Mouse (Mus musculus) kidney, adult 9 months (tissue): ENCODE results near the gene Plppr1.
A peak's percentile ranks its signal among the peaks of the same experiment; 100 is the strongest.
"Not testable (repeated sequence)": the region's sequence is repeated elsewhere in the genome, so short reads cannot be mapped to it uniquely, and the experiment has no call there.

Source experiments
- DNase-seq: peaks from one replicate; pipeline ENCODE4 v3.0.0; 2022

Plppr1 gene

DNA sequence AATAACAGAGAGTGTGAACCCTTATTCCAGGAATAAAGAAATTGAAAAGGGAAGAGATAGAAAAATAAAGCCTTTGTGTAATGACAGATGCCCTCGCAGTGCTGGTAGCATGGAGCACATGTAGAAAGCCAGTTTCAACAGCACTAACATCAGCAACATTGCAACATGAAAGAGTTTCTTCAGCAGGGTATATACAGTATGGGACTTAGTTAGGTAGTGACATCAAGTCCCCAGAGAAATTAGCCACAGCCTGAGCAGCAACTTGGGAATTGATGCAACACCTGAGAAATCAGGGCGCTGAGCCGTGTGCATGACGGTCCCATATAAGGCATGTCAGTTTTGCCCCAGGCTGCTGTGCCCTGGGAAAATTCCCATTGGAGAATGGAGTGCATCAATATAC, 179.0 kb downstream of the Plppr1 start:
- no peak for DNase-seq

- no peak for DNase-seq
Observed at GRCm38 (mm10) chr4:49239451-49239850, 180.4 kb downstream of the Plppr1 start.

- no peak for DNase-seq
Observed at GRCm38 (mm10) chr4:49244791-49245190, 185.7 kb downstream of the Plppr1 start.

- DNase-seq: no peak
Observed at GRCm38 (mm10) chr4:49245274-49245673, 186.2 kb downstream of the Plppr1 start.

DNA sequence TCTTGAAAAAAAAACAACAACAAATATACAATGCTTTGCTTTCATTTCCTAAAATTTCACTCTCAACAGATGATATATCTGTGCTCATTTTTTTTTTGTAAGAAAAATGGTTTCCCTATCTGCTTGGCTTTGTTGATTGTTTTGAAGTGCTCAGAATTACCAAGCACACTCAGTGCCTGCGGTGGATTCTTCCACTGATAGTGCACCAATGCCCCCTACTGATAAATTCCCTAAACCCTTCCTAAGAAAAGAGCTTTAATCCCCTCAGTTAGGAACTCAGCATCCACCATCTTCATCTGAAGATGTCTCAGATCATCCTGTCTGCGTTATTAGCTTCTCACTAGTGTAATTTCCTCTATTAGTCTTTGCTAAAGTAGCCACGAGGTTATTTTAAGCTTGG, 192.2 kb downstream of the Plppr1 start:
- peak; percentile 31 for DNase-seq

- DNase-seq: no peak
Observed at GRCm38 (mm10) chr4:49252169-49252568, 193.1 kb downstream of the Plppr1 start.

GRCm38 (mm10) chr4:49278515-49278914, 219.4 kb downstream of the Plppr1 start:
- no peak for DNase-seq

GRCm38 (mm10) chr4:49284692-49285291, 225.7 kb downstream of the Plppr1 start:
- DNase-seq: no peak

DNA sequence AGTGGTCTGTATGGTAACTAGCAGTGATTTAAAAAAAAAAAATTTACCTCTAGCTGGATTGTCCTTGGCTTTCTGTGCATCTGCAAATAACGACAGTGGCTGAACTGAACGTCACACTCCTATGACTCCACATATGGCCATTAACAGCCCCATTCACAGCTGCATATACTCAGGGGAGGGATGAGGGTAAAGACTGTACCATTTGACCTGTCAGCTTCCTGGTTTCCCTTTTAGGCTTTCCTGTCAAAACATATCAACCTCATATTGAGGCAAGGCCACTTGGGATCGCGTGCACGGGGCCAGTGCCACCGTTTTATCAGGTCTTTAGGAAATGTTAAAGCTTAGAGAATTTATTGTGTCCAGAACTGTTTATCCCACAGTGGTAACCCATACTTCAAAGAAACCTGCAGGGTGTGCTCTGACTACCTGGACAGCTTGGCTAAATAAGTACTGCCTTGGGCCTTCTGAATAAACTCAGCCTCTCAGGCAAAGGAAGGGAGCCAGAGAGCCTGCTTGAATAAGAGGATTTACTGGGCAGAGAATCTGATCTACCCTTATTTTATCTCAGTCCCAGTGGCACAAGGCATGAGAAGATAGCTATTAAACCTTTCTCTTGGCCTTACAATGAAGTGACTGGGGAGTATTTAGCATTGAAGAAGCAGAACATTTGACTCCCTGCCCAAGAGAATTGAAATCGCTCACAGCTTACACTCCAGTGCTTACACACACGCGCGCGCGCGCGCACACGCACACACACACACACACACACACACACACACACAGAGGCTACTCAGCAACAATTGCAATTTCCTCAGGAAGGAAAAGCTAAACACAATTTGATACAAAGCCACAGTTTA, 226.5 kb downstream of the Plppr1 start:
- DNase-seq: no peak

GRCm38 (mm10) chr4:49286197-49286492, 227.1 kb downstream of the Plppr1 start:
- no peak for DNase-seq

DNA sequence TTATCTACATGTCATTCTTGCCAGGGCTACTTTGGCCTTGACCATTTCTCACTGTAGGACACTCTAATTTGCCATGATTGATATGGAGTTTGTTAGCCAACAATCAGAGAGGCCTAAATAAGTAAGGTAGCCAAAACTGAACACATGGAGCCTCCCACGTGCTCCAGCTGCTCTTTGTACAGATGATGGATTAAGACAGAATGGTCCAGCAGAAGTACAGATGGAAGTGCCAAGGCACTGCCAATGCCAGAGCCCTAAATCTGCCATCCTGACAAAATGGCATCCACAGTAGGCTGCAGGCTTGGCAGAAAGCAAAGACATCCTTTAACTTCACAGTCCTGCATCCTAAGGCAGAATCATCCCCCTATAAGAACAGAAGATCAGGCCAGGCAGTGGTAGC, 237.4 kb downstream of the Plppr1 start:
- DNase-seq: no peak

DNA sequence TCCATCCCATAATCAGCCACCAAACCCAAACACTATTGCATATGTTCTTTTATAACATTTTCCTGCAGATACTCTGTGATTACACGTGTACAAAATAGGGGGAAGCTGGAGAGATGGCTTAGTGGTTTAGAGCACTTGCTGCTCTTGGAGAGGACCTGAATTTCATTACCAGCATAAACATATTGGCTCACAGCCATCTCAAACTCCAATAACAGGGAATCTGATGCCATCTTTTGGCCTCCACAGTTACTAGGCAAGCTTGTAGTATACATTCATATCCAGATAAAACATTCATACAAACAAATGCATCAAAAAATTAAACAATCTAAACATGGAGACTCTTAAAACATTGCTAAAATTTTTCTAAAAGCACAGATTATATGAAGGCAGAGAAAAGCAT, 240.5 kb downstream of the Plppr1 start:
- no peak for DNase-seq

DNA sequence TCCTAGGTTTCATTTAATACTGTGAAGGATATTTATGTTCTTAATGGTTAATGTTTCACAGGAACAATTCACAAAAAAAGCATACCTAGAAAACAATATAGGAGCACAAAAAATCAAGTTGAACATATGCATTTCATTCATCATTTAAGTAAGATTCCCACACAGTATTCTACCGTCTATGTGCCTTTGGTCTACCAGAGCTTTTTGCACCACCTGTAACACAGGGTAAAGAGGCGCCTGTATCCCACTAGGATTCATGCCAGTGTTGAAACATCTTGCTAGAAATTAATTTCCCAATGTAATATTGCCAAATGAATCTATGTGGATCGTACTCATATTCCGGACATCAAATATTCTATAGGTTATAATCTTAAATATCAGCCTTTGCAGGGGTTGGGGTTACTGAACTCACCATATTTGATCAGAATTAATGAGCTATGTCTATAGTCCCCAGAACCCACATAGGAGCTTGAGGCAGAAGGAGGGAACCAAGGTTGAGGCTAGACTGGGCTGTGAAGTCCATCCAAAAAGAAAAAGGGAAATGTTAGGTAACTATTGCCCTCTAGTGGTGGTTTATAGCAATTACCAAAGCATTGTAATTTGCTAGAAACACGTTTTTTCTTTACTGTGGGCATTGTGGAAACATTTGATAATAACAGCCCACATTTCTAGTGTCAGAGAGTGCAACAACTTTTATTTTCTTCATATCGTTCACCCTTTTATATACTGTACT, 263.0 kb downstream of the Plppr1 start:
- peak; percentile 43 for DNase-seq

DNA sequence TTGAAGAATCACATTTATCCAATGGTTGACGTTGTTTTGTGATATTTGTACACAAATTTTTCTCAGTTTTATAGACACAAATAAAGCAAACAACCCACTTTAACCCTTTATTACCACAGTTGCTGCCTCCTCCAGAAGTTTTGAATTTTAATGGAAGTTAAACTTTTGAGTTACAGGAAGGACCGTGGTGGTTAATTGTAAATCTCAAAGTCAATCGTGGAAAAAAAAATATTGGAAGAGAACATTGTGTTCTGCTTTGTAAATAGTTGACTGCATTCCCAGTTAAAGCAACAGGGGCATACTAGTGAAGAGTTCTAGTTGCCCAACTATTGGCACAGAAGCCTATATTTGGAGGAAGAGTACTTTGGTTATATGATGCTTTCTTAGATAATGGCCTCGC, 278.9 kb downstream of the Plppr1 start:
- peak; percentile 75 for DNase-seq

DNA sequence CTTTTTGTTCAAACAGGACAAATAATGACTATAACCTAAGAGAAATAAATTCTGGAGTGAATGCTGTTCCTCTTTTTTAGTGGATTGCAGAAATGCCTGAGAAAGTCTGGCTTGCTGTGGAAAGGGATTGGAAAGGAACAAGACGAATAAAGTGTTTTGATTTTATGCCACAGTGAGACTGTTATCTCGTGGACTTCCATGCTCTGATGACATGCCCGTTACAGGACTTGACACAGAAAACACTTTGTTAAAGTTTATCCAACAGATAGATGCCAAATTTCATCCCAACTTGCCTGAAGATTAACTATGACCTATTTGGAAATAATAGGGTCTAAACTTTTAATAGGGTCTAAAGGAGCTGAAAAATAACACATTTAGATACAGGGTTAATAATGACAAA, 281.0 kb downstream of the Plppr1 start:
- peak; percentile 69 for DNase-seq

DNA sequence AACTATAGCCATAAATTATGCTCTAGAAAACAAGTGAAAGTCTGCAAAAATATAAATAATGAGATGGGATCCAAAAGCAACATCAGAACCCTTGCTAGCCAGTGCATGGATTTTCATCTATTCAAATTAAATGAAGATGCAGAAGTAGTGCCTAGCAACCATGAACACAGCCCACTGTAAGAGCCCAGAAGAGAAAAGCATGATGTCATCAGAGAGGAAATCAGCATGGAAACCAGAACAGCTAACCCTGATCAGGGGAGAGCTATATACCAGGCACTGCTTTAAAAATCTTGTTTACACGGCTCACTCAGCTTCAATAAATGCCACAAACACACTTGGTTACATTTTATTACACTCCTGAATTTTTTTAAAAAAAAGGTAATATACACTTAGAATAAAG, 288.9 kb downstream of the Plppr1 start:
- DNase-seq: not testable (repeated sequence)

- DNase-seq: no peak
Observed at GRCm38 (mm10) chr4:49348677-49349076, 289.6 kb downstream of the Plppr1 start.

GRCm38 (mm10) chr4:49350470-49350869, 291.4 kb downstream of the Plppr1 start:
- no peak for DNase-seq

GRCm38 (mm10) chr4:49357097-49357496, 298.0 kb downstream of the Plppr1 start:
- DNase-seq: no peak

- not testable (repeated sequence) for DNase-seq
Observed at GRCm38 (mm10) chr4:49368046-49368445, 309.0 kb downstream of the Plppr1 start.

- DNase-seq: not testable (repeated sequence)
Observed at GRCm38 (mm10) chr4:49383576-49384318, 324.7 kb downstream of the Plppr1 start.

DNA sequence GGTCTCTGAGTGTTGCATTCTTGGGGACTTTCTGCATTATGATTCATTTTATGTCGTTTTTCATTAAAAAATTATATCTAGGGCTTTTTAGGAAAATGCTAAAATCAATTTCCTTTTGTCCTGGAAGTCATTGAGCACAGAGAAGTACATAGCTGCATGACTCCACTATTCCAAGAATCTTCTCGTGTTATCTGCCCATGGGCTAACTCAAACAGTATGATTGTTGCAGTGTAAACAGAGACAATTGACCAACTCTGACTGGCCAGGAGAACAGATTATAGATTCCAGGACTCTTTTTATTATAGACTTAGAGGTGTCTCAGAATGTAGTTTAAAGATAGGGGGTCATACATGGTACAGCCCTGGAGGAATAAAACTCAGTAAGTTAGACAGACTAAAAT, 327.8 kb downstream of the Plppr1 start:
- DNase-seq: no peak
